Mouse (Mus musculus) regulatory T cell (primary cell): ENCODE measurements around the gene Cct3.
"Not testable (repeated sequence)": the region's sequence is repeated elsewhere in the genome, so short reads cannot be mapped to it uniquely, and the experiment has no call there.

Source experiments
- in situ Hi-C: fragments of 300-600 bp; cut with MboI, MseI; formaldehyde crosslinking; loops from one replicate; pipeline ENCODE4 v1.15.1; 2025; ENCODE audit warnings: high pct_unique_total_duplicates

Cct3 gene

DNA sequence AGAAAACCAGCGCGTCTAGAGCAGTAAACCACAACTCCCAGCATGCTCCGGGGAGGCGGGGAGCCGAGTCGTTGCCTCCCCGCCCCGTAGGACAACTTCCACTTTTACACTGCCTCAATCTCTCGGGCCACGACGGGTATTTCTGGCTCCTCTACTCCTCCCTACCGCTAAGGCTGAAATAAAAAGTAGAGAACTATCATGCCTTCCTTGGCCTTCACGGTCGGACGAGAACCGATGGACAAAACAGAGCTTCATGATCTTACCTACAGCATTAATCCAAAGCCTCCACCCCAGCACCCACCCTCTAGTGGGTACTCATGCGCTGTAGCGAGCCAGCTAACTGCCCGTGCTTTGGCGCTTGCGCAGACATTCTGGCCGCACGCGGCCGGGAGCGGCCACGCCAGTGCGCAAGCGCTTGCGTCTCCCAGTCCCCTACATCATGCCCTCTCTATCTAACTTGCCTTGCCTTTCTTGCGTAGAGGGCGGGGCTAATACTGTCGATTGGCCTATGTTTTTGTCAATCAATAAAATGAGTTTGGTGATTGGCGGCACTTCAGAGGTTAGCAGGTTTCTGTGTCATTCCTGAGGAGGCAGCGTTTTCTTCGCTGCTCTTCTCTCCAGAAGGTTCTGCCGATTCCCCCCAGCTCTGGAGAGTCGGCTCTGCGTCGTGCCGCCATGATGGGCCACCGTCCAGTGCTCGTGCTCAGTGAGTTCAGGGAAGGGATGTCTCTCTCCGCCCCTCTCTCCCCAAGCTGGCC, at the start of gene Cct3, which contains the start of gene Tsacc:
Gene Cct3 (plus strand): TSS at position 556 of the 758 bp plus-strand sequence.
Gene Tsacc (minus strand): TSS at position 439 of the 758 bp plus-strand sequence.
- in situ Hi-C loops, result no loop called here

DNA sequence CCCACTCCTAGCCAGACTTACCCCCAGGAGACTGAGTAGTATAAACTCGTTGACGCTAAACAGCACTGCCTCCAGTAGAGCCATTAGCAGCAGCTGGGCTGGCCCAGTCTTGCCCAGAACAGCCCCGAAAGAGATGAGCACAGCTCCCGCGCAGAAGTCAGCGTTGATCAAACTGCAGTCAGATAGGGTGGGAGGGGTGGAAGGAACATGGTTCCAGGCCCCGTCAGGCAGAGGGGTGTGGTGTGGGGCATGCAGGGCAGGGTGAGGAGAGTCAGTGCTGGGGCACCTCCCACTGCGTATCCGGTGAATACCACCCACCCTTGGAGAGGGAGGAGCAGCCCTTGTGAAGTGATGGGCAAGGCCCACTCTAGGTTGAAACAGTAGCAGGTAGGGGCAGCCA, 49.2 kb upstream of the Cct3 start:
- in situ Hi-C loops, result no loop called here

DNA sequence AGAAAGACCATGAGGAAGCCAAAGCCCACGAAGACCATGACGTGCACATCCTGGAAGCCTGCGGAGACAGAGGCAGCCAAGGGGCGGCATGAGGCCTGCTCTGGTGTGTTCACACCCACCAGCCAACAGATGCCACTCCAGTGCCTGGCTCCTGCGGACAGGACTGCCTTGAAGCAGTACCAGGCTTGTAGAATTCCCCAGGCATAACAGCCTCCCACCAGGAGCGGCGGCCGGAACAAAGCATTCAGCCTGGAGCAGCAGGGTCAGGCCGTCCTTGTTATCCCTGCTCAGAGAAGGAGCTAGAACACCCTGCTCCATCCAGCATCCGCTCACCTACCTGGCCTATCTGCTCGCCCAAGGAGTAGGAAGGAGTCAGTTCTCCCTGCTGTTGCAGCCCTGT, 48.5 kb upstream of the Cct3 start:
- in situ Hi-C loops, result no loop called here

DNA sequence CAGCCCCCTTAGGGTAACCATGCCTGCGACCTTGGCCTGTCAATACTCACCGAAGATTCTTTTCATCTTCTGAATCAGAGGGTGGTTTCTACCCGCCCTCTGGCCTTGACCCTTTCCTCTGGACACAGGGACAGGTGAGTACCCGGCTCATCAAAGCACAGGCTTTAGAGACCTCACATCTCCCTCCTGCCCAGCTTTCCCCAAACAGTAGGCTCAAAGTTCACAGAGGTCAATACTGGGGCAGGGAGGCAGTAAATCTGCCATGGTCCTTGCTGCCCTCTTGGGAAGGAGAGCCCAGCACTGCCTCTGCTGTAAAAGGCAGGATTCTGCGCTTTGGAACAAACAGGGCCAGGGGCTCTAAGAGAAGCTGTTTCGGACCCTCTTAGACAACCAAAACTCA, 44.2 kb upstream of the Cct3 start:
- in situ Hi-C loops, result no loop called here

DNA sequence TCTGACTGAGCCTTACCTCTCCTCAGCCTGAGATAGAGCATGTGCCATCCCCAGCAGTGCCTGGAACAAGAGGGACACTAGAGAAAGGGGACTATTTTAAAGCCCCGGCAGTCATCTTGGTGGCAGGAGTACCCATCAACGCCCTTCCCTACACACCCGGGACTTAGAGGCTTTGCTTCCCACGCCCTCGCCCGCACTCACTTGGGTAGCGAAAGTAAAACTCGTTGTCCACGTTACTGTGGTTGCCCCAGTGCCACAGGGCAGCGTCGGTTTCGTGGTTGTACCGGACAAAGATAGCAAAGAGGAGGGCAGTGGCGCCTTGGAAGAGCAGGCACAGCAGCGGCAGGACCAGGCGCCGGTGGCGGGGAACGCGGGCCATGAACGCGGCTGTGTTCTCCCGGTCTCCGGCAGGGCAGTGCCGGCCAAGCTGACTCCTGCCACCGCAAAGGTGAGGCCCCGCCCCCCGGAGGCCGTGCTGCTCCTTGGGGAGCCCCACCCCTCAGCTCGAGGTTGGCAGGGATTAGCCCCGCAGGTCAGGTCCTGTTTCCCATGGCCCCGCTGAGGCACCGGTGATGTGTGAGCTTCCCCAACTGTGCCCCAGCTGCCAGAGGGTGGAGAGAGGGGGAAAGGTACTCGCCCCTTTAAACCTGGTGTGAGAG, 42.5 kb upstream of the Cct3 start, which contains the start of gene Rhbg:
Gene Rhbg (minus strand): TSS at position 442 of the 659 bp plus-strand sequence.
- in situ Hi-C loops, result no loop called here

DNA sequence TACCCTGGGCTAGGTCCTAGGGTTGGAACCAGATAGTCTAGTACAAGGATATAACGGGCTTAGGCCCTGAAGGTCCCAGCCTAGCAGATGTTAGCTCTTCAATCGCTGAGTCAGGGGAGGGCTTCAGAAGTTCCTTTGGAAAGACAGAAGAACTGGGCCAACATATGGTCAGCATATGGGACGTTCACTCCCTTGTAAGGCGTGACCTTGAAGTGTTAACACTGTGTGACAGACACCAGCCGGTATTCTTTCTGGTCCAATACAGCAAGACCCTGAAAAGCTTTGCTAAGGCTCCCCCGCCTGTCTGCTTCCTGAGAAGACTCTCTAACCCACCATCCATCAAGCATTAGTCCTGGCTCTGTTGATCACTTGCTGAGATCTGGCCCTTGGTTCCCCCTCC, 41.0 kb upstream of the Cct3 start:
- in situ Hi-C loops, result no loop called here

DNA sequence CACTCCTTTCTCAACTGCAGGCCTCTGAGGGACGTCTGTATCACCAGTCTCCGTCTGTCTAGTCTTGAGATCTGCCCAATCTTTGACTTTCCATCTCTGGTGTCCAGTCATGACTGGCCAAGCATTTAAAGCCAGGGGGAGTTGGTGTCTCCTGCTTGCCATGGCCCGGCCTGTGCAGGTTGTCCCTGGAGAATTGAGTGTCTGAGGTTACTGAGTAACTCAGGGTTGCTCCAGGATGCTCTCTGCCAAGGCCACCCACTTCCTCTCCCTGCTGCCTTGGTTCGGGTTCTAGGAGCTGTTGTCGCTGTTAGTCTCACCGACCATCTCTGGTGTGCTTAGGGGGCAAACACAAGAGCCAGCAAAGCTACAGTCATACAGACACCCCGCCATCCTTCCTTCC, 40.5 kb upstream of the Cct3 start:
- in situ Hi-C loops, result no loop called here

DNA sequence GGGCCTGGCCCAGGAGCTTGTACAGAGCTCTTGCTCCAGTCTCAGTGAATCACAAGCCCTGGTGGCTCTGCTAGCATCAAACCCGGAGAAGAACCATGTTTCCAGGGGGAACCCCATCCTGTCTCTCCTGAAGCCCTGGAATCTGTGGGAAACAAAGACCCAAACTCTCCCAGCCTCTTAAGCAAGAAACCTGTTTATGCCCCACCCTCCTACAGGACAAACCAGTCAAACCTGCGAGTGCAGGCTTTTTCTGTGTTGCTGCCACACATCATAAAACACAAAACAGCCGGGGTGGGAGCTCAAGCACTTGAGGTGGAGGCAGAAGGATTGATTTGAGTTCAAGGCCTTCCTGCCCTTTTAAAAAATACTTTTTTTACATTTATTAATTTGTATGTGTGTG, 34.6 kb upstream of the Cct3 start:
- in situ Hi-C loops, result no loop called here

DNA sequence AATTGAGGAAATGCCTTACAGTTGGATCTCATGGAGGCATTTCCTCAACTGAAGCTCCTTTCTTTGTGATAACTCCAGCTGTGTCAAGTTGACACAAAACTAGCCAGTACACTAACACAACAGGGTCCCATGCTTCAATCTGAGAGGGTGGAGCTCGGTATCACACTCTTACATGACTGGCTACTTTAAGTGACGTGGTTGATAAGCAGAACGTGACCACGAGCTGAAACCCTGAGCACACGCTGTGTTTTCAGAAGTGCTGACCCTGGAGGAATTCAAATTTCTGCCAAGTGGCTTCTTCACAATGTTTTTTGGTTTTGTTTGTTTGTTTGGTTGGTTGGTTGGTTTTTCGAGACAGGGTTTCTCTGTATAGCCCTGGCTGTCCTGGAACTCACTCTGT, 28.9 kb upstream of the Cct3 start:
- in situ Hi-C loops, result not testable (repeated sequence)

DNA sequence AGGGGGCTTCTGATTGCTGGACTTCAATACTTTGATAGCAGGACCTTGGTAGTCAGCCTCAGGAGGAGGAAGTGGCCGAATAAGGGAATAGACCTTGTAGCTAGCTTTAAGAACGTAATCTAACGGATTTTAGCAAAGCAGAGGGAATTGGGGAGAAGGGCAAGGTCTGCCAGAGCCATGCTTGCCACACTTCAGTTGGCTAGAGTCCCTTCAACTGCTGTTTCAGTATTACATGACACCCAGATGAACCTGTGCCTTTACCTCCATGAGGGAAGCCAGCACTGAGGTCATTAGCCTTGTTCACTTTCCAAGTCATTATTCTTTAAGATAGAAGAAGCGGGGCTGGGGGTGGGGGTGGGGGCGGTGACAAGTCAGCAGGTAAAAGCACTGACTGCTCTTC, 27.9 kb upstream of the Cct3 start:
- in situ Hi-C loops, result no loop called here

DNA sequence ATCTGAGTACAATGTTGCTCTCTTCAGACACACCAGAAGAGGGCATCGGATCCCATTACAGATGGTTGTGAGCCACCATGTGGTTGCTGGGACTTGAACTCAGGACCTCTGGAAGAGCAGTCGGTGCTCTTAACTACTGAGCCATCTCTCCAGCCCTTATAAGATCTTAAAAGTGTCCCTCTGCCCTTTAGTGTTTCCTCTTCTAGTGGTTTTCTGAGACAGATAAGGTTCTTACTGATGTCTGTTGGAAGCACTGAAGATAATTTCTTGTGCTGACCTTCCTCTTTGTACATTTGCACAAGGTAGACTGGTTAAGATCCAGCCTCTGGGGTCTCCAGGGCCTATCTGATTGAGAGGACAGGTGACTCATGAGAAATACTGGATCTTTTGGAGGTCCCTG, 25.6 kb upstream of the Cct3 start:
- in situ Hi-C loops, result not testable (repeated sequence)

DNA sequence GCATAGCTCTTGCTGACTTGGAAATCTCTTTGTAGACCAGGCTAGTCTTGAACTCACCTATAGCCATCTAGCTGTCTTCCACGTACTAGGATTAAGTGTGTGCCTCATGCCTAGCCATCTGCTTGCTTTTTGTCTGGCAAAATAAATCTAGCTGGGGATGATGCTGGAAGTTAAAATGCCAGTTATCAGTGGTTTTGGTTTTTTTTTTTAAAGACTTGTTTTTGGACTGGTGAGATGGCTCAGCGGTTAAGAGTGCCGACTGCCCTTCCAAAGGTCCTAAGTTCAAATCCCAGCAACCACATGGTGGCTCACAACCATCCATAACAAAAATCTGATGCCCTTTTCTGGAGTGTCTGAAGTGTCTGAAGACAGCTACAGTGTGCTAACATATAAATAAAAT, 25.1 kb upstream of the Cct3 start:
- in situ Hi-C loops, result no loop called here

DNA sequence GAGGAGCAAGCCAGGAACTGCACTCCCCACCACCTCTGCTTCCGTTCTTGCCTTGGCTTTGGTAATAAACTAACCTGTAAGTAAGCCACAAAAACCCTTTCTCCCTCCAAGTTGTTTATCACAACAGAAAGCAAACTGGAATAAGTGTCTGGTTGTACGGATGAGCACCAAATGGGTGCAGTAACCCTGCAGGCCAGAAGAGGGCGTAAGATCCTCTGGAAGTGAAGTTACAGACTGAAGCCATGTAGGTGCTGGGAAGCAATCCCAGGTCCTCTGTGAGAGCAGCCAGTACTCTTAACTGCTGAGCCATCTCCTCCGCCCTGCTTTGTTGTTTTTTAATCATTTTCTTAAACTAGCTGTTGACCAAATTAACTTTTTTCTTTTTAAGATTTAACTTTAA, 22.9 kb upstream of the Cct3 start:
- in situ Hi-C loops, result no loop called here

DNA sequence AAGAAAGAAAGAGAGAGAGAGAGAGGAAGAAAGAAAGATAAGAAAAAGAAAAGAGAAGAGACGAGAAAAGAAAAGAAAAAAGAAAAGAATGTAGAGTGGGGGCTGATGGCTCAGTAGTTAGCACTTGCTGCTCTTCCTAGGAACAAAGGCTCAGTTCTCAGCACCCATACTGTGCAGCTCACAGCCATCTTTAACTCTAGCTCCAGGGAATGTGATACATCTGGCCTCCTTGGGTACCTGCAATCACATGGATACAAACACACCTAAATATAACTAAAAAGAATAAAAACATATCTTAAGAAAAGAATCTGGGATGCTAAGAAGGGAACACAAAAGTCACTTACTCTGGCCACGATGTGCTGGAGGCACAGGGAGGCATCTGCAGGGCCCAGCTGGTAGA, 20.8 kb upstream of the Cct3 start:
- in situ Hi-C loops, result no loop called here

DNA sequence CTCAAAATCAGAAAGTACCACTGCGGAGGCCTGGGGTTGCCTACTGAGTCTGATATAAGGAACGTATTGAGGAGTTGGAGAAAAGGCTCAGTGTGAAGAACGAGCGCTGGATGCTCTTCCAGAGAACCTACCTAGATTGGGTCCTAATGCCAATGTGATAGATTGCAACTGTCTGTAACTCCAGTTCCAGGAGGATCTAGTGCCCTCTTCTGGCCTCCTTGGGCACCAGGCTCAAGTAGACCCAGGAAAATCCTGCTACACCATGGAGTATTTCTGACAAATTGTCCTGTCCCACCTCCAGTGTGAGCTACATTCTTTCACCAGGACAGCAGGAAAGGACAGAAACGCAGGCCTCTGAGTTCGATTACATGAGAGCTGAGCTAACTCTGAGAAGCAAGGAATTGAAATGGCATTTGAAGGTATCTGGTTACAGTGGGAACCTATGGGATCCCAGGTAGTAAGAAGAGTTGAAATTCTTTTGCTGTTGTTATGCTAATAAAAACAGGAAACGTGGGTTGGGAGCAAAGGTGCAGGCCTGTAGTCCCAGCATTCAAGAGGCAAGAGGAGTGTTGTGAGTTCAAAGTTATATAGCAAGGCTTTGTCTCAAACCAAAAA, 20.3 kb upstream of the Cct3 start:
- in situ Hi-C loops, result no loop called here

DNA sequence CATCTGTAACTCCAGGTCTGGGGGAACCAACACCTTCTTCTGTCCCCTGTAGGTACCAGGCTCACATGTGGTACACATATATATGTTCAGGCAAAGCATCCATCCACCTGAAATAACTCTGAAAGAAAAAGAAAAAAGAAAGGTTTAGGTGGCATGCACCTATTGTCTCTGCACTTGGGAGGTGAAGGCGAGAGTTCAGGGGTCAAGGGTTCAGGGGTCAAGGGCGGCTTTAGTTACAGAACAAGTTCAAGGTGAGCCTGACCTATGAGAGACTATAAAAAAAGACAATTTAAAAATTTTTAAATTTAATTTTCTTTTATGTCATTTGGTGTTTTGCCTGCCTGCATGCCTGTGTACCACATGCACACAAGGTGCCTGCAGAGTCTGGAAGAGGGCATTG, 16.9 kb upstream of the Cct3 start:
- in situ Hi-C loops, result no loop called here

DNA sequence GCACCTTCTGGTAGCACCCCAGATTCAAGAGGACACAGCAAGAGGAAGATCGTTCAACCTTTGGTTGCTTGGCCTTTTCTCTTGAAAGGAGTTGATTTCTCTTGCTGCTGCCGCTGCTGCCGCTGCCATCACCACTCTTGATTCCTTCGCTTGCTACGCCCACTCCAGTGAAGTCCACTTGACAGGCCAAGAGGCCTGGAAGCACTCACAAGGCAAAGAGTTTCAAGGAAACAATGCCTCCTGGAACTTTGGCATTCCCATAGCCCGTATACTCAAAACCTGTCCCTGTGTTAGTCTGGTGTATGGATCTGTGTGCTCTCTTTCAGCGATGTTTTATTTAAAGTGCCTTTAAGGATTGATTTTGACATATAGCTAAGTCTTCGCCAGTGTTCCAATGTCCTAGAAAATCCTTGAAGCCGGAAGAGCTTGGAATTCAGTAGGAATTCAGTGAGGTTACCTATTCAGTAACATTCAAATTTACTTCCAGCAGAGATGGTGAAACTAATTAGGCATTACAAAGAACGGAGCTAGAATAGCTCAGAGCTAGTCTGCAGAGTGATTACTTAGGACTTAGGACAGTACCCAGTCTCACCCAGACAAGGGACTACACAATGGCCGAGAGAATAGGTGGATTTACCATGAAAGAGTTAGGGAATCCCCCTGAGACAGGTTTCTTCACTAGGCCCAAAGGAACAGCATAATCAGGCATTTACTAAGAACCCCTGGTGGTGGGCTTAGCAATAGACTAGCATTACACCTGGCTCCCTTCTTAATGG, 15.6 kb upstream of the Cct3 start:
- in situ Hi-C loops, result not testable (repeated sequence)

DNA sequence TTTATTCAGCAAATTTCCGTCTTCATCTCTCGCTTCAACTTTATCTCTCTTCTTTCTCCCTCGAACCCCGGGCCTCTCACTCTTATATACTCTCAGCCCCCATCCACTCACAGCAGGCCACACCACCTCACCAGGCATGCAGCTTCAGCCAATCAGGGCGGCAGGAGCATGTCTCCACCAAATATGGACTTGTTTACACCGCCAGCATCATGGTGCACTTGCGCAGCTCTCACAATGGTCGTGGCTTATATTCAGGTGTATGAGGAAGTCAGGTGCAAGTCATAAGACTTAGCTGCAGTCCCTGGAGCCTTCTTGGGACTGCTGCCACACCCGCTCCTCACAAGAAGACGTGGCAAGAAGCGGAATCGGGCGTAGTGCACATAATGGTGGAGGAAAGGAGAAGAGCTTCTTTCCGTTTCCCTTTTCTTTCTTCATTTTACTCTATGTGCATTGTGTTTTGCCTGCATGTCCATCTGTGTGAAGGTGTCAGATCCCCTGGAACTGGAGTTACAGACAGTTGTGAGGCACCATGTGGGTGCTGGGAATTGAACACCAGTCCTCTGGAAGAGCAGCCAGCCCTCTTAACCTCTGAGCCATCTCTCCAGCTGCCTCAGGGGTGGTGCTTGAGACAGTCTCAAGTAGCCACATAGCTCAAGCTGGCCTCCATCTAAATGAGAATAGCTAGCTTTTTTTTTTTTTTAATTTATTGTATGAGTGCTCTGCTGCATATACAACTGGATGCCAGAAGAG, 11.9 kb upstream of the Cct3 start:
- in situ Hi-C loops, result not testable (repeated sequence)

DNA sequence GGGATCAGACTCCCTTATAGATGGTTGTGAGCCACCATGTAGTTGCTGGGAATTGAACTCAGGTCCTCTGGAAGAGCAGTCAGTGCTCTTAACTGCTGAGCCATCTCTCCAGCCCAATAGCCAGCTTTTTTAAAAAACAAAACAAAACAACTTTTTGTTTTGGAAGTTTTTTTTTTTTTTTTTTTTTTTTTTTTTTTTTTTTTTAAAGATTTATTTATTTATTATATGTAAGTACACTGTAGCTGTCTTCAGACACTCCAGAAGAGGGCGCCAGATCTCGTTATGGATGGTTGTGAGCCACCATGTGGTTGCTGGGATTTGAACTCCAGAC, 11.4 kb upstream of the Cct3 start:
- in situ Hi-C loops, result not testable (repeated sequence)

DNA sequence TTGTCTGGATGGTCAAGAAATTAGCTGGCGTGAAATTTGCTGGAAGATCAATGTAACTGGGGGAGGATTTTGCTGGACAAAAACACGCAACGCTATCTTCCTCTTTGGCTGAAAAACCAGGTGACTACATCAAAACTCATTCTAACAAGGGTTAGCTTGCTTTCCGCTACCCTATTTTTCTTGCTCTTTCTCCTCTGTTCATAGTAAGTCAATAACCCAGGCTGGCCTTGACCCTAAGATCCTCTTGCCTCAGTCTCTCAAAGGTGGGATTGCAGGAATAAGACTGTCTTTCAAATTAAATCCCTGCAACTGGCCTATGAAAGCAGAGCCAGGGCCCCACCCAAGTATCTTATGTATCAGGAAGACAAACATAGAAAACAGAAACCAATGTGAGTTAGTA, 9.8 kb upstream of the Cct3 start, which contains the start of gene Gm38392:
Gene Gm38392 (minus strand): TSS at position 101 of the 400 bp plus-strand sequence.
- in situ Hi-C loops, result no loop called here

DNA sequence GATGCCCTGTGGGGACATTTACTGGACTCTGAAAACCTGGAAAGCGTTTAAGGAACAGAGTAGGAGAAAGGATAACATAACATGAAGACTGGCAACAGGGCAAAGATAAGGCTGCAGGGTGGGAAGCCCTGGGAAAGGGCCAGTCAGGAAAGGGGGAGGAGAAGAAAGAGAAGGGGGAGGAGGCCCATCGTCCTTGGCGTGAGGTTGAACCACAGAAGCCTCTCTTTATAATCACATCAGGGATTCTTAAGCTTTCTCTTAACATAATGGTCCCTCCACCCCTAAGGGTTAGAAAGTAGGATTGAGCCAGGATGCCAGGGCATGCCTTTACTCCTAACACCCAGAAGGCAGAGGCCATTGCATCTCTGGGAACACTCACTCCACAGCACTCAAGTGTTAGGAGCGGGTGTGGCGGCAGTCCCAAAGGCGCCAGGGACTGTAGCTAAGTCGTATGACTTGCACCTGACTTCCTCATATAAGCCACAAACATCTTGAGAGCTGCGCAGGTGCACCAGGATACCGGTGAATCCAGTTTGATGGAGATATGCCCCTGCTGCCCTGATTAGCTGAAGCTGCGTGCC, 8.7 kb upstream of the Cct3 start:
- in situ Hi-C loops, result not testable (repeated sequence)
